Mouse (Mus musculus) kidney, postnatal 14 days (tissue): Measurements from ENCODE around the gene Olfr1183.
"Not testable (repeated sequence)": the region's sequence is repeated elsewhere in the genome, so short reads cannot be mapped to it uniquely, and the experiment has no call there.

Experiments
- DNase-seq: peaks from one replicate; pipeline ENCODE4 v3.0.0; 2022; ENCODE audit warnings: mixed read lengths

Olfr1183 gene

GRCm38 (mm10) chr2:88454567-88454966 is at the start of gene Olfr1183:
Gene Olfr1183 (plus strand): TSS chr2:88454867.
- DNase-seq, result not testable (repeated sequence)

- DNase-seq, result no peak
These were observed 48.3 kb upstream of the Olfr1183 start, which contains the start of gene Olfr1179 for GRCm38 (mm10) chr2:88406353-88406752. Gene Olfr1179 (minus strand): TSS chr2:88406453.

GRCm38 (mm10) chr2:88419051-88419450 is 35.6 kb upstream of the Olfr1183 start, which contains the start of gene Olfr1180:
Gene Olfr1180 (minus strand): TSS chr2:88419151.
- DNase-seq, result no peak

GRCm38 (mm10) chr2:88426071-88426470 is 28.6 kb upstream of the Olfr1183 start, which contains the start of gene Olfr1181:
Gene Olfr1181 (minus strand): TSS chr2:88426171.
- DNase-seq, result no peak

DNA sequence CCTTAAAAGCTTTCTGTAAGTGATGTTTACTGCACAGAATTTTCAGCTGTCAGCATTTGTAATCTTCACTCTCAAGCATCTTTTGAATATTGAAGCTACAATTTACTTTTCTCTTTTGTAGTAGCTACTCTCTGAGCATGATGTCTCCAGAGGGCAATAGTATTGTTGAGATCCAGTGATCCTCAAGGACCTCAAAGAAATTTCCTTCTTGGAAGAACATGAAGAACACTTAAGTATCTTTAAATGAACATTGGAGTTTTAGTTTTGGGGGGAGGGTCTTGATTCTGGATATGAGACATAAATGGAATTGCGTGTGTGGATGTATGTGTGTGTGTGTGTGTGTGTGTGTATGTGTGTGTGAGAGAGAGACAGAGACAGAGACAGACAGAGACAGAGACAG is 5.6 kb upstream of the Olfr1183 start, which contains the start of gene Gm13757:
Gene Gm13757 (minus strand): TSS at position 101 of the 400 bp plus-strand sequence.
- no peak for DNase-seq

DNA sequence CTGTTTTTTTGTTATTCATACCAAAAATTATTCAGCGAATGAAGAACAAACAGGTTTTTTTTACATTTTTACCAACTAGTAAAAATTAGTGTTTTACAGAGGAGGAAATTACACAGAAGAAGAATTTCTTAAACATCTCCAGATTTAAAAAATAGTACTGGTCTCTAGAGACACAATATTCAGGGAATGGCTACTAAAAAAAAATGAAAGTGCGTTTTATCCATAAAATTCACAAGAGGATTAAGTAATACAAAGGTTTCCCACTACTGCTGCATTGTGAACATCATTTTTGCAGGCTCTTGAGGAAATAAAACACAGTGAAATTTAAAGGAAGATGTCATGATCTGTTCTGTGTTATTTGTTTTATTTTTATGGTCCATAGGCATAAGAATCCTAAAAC is 28.6 kb downstream of the Olfr1183 start, which contains the start of gene Olfr1184:
Gene Olfr1184 (plus strand): TSS at position 301 of the 400 bp plus-strand sequence.
- no peak for DNase-seq

GRCm38 (mm10) chr2:88493020-88493419 is 38.4 kb downstream of the Olfr1183 start, which contains the start of gene Olfr1185-ps1:
Gene Olfr1185-ps1 (plus strand): TSS chr2:88493320.
- DNase-seq, result no peak

- no peak for DNase-seq
These were observed 63.6 kb downstream of the Olfr1183 start, which contains the start of gene Olfr1186 for GRCm38 (mm10) chr2:88518251-88518650. Gene Olfr1186 (plus strand): TSS chr2:88518551.
